Mouse (Mus musculus): Measurements from ENCODE around the gene Tcstv1.
"Not testable (repeated sequence)": the region's sequence is repeated elsewhere in the genome, so short reads cannot be mapped to it uniquely, and the experiment has no call there.

Gene Tcstv1

GRCm38 (mm10) chr13:119894685-119895084 is at the start of gene Tcstv1:
Gene Tcstv1, minus strand, starts transcription at chr13:119894785.
- DNase-seq (ENCODE audit: low spot score), result not testable (repeated sequence)

- DNase-seq (ENCODE audit: low spot score), result not testable (repeated sequence)
Observed at GRCm38 (mm10) chr13:119929172-119929571, 34.6 kb upstream of the Tcstv1 start, which contains the start of gene Gm21761. Gene Gm21761, minus strand, starts transcription at chr13:119929272.

- not testable (repeated sequence) for DNase-seq (ENCODE audit: low spot score)
Observed at GRCm38 (mm10) chr13:119924597-119925340, 30.2 kb upstream of the Tcstv1 start.

DNA sequence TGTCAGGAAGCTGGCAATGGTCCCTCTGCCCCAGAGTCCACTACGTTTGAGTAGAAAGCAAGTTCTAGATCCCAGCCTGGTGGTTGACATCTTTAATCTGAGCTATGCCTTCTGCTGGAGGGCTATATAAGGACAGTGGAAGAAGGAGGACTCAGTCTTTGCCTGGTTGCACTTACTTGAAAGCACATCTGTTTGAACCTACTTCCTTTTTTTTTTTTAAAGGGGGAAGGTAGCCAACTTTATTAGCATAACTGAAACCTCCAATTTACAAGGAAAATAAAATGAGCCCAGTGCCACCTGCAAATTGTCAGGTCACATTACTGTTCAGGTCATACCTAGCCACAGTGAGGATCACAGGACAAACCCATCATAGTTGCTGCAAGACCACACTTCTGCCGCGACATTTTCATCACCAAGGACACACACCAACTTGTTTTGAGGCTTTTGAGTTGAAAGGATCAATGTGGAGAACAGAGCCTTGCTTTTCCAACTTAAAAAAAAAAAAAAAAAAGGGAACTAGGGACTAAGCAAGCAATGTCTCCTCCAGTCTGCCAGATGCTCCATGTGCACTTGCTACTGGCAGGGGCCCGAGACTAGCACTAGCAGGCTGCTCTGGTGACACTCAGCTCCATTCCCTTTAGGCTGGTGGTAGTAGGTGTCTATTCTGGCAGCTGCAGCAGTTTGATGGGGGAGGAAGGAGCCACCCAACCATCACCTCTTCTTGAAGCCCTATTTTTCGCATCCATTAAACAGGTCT is 22.6 kb upstream of the Tcstv1 start:
- DNase-seq (ENCODE audit: low spot score), result not testable (repeated sequence)

GRCm38 (mm10) chr13:119916449-119916848 is 21.9 kb upstream of the Tcstv1 start:
- not testable (repeated sequence) for DNase-seq (ENCODE audit: low spot score)

- DNase-seq (ENCODE audit: low spot score), result not testable (repeated sequence)
Observed at GRCm38 (mm10) chr13:119898549-119898948, 4.0 kb upstream of the Tcstv1 start.

GRCm38 (mm10) chr13:119886896-119887295 is 7.7 kb downstream of the Tcstv1 start:
- DNase-seq (ENCODE audit: low spot score), result not testable (repeated sequence)

- DNase-seq (ENCODE audit: low spot score), result not testable (repeated sequence)
Observed at GRCm38 (mm10) chr13:119864395-119864999, 30.1 kb downstream of the Tcstv1 start.

- not testable (repeated sequence) for DNase-seq (ENCODE audit: low spot score)
Observed at GRCm38 (mm10) chr13:119862399-119862798, 32.2 kb downstream of the Tcstv1 start.

Measured in ovary, postnatal 36 days (tissue).